Mouse (Mus musculus) olfactory bulb, adult 2 months (tissue): Measurements from ENCODE around the gene Abcc6. TPM values are rescaled to one million over a fixed set of nuclear protein-coding genes. Genes with fewer than 3 reads are reported as not detected.

Source experiments
- H3K27ac ChIP-seq: fragments of 200-500 bp; 2 replicates; pipeline ENCODE4 v1.5.1; 2012; ENCODE audit warnings: low read depth, low read length; ENCODE audit not compliant: insufficient read depth
- H3K4me1 ChIP-seq: fragments of 200-500 bp; 2 replicates; pipeline ENCODE4 v1.6.1; 2012; ENCODE audit warnings: low read length; ENCODE audit not compliant: control insufficient read depth, insufficient read depth
- H3K4me3 ChIP-seq: fragments of 200-500 bp; 2 replicates; pipeline ENCODE4 v1.5.1; 2012; ENCODE audit warnings: mild to moderate bottlenecking, low read depth, low read length, moderate library complexity; ENCODE audit not compliant: insufficient read depth
- CTCF ChIP-seq: fragments of 200-500 bp; IDR thresholded peaks from 2 replicates; pipeline ENCODE4 v1.5.1; 2012; ENCODE audit warnings: low read depth, mild to moderate bottlenecking, low read length, moderate library complexity; ENCODE audit not compliant: insufficient read depth
- POLR2A ChIP-seq: fragments of 200-500 bp; IDR thresholded peaks from 2 replicates; pipeline ENCODE4 v1.6.1; 2012; ENCODE audit warnings: mild to moderate bottlenecking, low read depth, low read length, moderate library complexity; ENCODE audit not compliant: insufficient read depth
- WGBS: fragments of 180-500 bp; shearing (Covaris S2); methylation state at CpG from one replicate; pipeline ENCODE4 v1.1.7; 2018; 5-methylcytosine and 5-hydroxymethylcytosine counted together
- polyA plus RNA-seq: library from polyadenylated mRNA; stranded (reverse); fragments of >200 nt; gene quantifications from 2 replicates; pipeline ENCODE4 v1.2.4, GENCODE M21; 2012; ENCODE audit warnings: low replicate concordance; ENCODE audit not compliant: missing spikeins, insufficient read depth, insufficient read length

Abcc6 gene
- polyA plus RNA-seq, result not detected in 2 replicates

DNA sequence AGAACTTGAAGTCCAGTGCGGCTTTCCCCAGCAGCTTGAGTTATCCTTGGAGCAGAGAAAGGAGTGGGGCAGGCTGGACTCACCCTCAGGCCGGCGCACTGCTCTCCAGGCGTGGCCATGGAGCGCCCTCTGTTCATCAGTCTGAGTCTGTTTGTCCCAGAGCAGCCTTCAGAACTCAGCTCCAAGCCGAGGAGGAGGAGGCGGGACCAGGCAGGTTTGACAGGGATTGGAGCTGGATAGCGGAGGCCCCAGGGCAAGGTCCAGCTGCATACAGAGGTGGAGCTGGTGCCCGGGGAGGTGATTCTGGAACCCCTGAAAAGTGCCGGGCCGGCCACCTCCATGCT, at the start of gene Abcc6:
Gene Abcc6 (minus strand): TSS at position 158 of the 344 bp plus-strand sequence.
- no peak for TF ChIP-seq CTCF
- no peak for TF ChIP-seq POLR2A
- Histone ChIP-seq H3K4me1 (peaks cover 6% of the 10 kb centered on the region), H3K4me3 (no peak within 1 kb of the TSS), H3K27ac (no peak within 1 kb of the TSS)
- 21% methylated on average over 11 of the region's 11 CpGs for WGBS

DNA sequence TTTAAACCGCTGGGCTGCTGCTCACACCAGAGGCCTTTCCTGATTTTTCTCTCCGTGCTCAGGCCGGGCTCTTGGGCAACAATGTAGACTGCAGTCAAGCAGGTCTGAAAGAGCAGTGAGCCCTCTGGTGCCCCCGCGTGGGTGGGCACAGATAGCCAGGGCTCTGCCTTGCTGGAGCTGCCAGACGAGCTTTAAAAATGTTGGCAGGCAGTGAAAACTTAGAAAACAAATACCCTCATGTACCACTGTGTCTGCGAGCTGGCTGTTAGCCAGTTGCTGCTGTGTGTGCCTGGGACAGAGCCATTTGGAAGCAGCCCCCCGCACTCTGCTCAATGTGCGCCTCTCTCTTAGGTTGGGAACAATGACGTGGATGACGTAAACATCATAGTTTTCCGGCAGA, 47.6 kb upstream of the Abcc6 start:
- H3K27ac ChIP-seq, result no peak overlapping the region
- H3K4me1 ChIP-seq, result no peaks in the 10 kb centered on the region
- TF ChIP-seq POLR2A (no peak), CTCF (no peak)
- 39% methylated on average over 12 of the region's 12 CpGs for WGBS
- H3K4me3 ChIP-seq, result no peak overlapping the region

DNA sequence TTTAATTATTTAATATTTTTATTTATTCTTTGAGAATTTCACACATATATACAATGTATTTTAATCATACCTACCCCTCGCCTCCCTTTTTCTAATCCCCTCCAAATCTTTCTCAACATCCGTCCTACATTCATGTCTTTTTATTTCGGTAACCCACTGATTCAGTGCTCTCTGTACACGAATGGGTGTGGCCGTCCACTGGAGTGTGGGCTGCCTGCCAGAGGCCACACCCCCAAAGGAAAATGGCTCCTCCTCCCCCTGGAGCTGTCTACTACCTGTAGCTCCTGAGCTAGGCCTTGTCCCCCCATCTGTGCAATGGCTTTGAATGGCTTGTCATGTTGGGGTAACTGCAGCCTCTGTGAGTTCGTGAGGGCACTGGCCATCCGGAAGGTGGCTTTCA, 46.7 kb upstream of the Abcc6 start:
- H3K4me1 ChIP-seq, result no peaks in the 10 kb centered on the region
- 82% methylated on average over 7 of the region's 7 CpGs for WGBS
- H3K27ac ChIP-seq, result no peak overlapping the region
- TF ChIP-seq CTCF (no peak), POLR2A (no peak)
- no peak overlapping the region for H3K4me3 ChIP-seq

- Histone ChIP-seq H3K4me1 (no peaks in the 10 kb centered on the region), H3K4me3 (no peak overlapping the region), H3K27ac (no peak overlapping the region)
- WGBS, result 92% methylated on average over 8 of the region's 8 CpGs
- TF ChIP-seq CTCF (no peak), POLR2A (no peak)
Measured at GRCm38 (mm10) chr7:46068831-46069230, 38.7 kb upstream of the Abcc6 start.

DNA sequence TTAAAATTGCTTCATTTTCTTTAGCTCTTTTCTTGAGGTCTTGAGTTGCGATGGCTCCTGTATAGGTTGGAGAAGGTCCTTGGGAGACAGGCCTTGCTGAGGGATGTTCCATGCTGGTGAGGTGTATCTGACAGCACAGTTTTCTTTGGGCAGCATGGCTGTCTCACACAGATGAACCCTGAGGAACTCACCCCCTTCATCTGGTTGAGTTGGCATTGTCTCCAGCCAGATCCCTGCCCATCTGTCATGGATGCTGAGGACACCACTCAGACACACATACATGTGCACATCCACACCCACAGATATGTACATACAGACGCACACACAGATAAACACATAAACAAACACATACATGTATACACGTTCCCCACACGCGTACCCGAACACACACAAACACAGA, 33.2 kb upstream of the Abcc6 start:
- 94% methylated on average over 6 of the region's 6 CpGs for WGBS
- H3K4me1 ChIP-seq, result no peaks in the 10 kb centered on the region
- TF ChIP-seq POLR2A, result no peak
- no peak for TF ChIP-seq CTCF
- H3K27ac ChIP-seq, result no peak overlapping the region
- no peak overlapping the region for H3K4me3 ChIP-seq

DNA sequence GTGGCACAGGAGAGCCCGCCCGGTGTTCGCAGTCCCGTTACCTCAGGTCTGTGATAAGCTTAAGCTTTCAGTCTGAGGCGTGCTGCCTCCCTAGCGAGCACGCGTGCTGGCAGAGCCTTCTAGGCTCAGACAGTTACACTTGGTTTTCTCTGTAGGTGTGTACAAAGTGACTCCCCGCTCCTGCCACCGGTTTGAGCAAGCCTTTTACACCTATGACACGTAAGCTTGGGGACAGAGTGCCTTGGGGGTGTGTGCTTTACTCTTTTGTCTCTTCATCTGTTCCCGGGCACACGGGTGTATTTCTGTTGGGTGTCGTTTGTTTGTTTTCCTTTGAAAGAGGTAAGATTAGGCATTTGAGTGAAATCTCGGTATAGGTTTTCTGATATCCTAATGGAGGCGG, 31.5 kb upstream of the Abcc6 start:
- 92% methylated on average over 16 of the region's 16 CpGs for WGBS
- Histone ChIP-seq H3K27ac (no peak overlapping the region), H3K4me1 (no peaks in the 10 kb centered on the region), H3K4me3 (no peak overlapping the region)
- TF ChIP-seq POLR2A, result no peak
- no peak for TF ChIP-seq CTCF

DNA sequence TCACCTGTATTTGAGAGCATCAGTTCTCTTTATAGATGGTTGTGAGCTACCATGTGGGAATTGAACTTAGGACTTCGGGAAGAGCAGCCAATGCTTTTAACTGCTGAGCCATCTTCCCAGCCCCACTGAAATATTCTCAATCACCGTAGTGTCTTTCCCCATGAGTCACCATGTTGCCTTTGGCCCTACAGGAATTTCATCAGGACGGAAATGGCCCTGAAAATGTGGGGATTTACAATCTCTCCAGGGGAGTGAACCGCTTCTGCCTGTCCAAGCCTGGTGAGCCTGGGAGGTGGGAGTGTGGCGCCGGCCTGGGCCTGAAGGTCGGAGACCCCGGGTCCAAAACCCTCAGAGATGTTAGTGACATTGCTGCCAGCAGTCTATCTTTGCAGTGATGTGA, 30.6 kb upstream of the Abcc6 start:
- Histone ChIP-seq H3K4me1 (no peaks in the 10 kb centered on the region), H3K4me3 (no peak overlapping the region), H3K27ac (no peak overlapping the region)
- TF ChIP-seq POLR2A (no peak), CTCF (no peak)
- WGBS, result 94% methylated on average over 8 of the region's 8 CpGs

DNA sequence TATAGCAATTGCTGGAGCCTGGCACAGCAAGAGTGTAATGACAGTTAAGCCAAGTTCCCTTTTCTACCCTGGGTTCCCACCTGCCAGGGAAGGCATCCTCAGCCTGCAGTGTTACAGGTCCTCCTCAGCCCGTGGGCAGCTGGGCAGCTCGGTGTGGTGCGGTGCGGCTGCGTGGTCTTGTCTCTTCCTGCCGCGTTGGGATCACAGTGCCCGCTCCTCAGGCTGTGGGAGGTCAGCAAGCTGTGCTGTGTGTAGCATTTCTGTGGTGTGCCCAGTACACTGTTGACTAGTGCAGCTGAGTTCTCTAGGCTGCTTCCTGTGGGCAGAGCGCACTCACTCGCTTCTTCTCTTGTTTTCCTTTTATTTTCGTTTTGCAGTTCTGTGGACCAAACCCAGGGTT, 28.8 kb upstream of the Abcc6 start:
- 85% methylated on average over 11 of the region's 11 CpGs for WGBS
- no peak overlapping the region for H3K4me3 ChIP-seq
- H3K27ac ChIP-seq, result no peak overlapping the region
- no peaks in the 10 kb centered on the region for H3K4me1 ChIP-seq
- TF ChIP-seq POLR2A (no peak), CTCF (no peak)

- Histone ChIP-seq H3K27ac (no peak overlapping the region), H3K4me1 (no peaks in the 10 kb centered on the region), H3K4me3 (no peak overlapping the region)
- TF ChIP-seq CTCF (no peak), POLR2A (no peak)
- WGBS, result 82% methylated on average over 3 of the region's 3 CpGs
Measured at GRCm38 (mm10) chr7:46053566-46053965, 23.5 kb upstream of the Abcc6 start.

- no peak for TF ChIP-seq POLR2A
- TF ChIP-seq CTCF, result no peak
- WGBS, result 87% methylated on average over 4 of the region's 4 CpGs
- Histone ChIP-seq H3K27ac (no peak overlapping the region), H3K4me3 (no peak overlapping the region), H3K4me1 (no peaks in the 10 kb centered on the region)
Measured at GRCm38 (mm10) chr7:46052161-46052821, 22.2 kb upstream of the Abcc6 start.
